Mouse (Mus musculus): ENCODE data around the gene Teddm2. TPM values are rescaled to one million over a fixed set of nuclear protein-coding genes. Genes with fewer than 3 reads are reported as not detected.
A peak's percentile ranks its signal among the peaks of the same experiment; 100 is the strongest.
"Not testable (repeated sequence)": the region's sequence is repeated elsewhere in the genome, so short reads cannot be mapped to it uniquely, and the experiment has no call there.

Gene Teddm2
- total and polyA plus RNA-seq, 2 experiments from 2014 or later, result 2.5 to 2.9 TPM

DNA sequence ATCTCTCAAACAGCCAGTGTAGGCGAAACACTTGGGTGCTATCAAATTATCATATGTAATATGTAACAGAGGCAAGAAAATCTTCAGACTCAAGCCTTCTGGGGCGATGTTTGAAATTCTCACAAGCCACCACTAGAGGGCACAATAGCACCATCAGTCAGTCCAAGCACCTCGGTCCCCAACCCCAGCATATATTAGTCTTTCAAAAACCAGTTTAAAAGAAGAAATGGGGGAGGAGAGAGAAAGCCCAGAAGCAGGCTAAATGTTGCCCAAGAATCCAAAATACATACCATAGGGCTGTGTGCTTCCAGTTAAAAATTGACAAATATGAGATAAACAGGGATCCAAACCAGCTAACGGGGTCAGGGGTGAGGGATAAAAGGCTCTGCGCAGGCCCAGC, 5.0 kb downstream of the Teddm2 start:
- peak; percentile 89 for TF ChIP-seq CTCF (IDR thresholded peaks at IDR 0.05; ENCODE audit: low read depth)
- Histone ChIP-seq H3K27me3 (ENCODE audit: insufficient read depth, low read length) (no peaks in the 10 kb centered on the region; the same call in 1 of the 2 replicates), H3K4me2 (ENCODE audit: low read depth) (no peak overlapping the region), H3K9me3 (ENCODE audit: low read length) (no peaks in the 10 kb centered on the region), H3K4me1 (ENCODE audit: insufficient read depth) (no peaks in the 10 kb centered on the region), H3K36me3 (ENCODE audit: insufficient read depth) (no peaks in the 10 kb centered on the region), H3K9ac (no peak overlapping the region), H3K4me3 (ENCODE audit: low read depth, low read length) (no peak overlapping the region), H3K27ac (ENCODE audit: low read depth, low read length) (0 out of 2 replicates have a peak overlapping the region, but pooled peaks have one; percentile 30)
- DNase-seq (peak; percentile 93), ATAC-seq (peak; percentile 17; the same call in 1 of the 2 replicates)
- 32% methylated on average over 5 of the region's 5 CpGs for WGBS

DNA sequence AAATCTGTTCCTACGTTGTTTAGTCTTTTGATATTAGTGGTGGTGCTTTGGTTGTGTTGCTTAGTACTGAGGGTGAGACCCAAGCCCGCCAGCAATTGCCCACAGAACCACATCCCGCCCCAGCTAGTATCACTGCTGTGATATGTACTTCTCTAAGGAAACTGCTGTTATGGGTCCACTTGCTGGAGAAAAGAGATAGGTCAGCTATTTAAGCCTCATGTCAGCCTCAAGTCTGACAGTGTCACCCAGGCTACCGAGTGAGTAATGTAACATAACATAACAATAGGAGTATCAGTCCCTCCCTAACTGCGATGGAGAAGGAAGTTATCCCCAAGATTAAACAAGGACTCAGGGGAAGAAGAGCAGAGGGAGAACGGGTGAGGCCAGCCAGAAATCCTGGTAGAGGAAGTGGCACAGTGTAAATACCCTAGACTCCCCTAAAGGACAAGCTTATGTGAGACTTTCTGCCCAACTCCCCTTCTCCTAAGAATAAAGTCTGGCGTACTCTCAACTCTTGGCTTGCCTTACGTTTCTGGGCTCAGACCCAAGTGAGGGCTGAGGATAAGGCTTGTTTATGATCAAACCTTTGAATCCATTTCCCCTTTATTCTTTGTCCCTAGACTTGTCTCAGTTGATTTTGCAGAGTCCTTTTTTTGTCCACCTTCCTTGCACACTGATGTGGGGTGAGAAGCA, 5.7 kb downstream of the Teddm2 start:
- no peaks in the 10 kb centered on the region for H3K4me1 ChIP-seq (ENCODE audit: insufficient read depth)
- no peaks in the 10 kb centered on the region; the same call in 1 of the 2 replicates for H3K27me3 ChIP-seq (ENCODE audit: insufficient read depth, low read length)
- ATAC-seq (no peak), DNase-seq (peak; percentile 54)
- H3K27ac ChIP-seq (ENCODE audit: low read depth, low read length), result 0 out of 2 replicates have a peak overlapping the region, but pooled peaks have one; percentile 30
- H3K36me3 ChIP-seq (ENCODE audit: insufficient read depth), result no peaks in the 10 kb centered on the region
- H3K4me3 ChIP-seq (ENCODE audit: low read depth, low read length), result no peak overlapping the region
- WGBS, result 44% methylated on average over 8 of the region's 8 CpGs
- no peak for TF ChIP-seq CTCF (IDR thresholded peaks at IDR 0.05; ENCODE audit: low read depth)
- no peak overlapping the region for H3K9ac ChIP-seq
- H3K9me3 ChIP-seq (ENCODE audit: low read length), result no peaks in the 10 kb centered on the region
- H3K4me2 ChIP-seq (ENCODE audit: low read depth), result no peak overlapping the region

DNA sequence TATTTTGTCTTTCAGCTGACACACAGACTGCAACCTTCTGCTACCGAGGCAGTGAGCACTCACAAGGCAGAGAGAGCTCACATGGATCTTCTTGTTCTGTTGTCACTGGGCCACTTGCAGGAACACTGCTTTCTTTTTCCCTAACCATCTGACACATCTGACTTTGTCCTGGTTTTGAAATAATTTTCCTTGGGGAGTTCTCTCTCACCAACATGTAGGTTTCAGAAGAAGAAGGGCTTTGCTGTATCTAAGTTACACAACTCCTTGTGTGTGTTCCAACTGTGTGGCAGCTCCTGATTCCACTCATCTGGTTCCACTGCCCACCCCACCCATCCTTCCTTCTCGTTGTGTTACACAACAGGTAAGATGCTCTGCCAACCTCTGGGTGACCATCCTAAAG, 6.3 kb downstream of the Teddm2 start:
- no peaks in the 10 kb centered on the region for H3K9me3 ChIP-seq (ENCODE audit: low read length)
- TF ChIP-seq CTCF (IDR thresholded peaks at IDR 0.05; ENCODE audit: low read depth), result no peak
- H3K36me3 ChIP-seq (ENCODE audit: insufficient read depth), result no peaks in the 10 kb centered on the region
- no peak for ATAC-seq
- 63% methylated on average over 2 of the region's 2 CpGs for WGBS
- no peak overlapping the region for H3K4me2 ChIP-seq (ENCODE audit: low read depth)
- H3K4me1 ChIP-seq (ENCODE audit: insufficient read depth), result no peaks in the 10 kb centered on the region
- DNase-seq, result no peak
- no peaks in the 10 kb centered on the region; the same call in 1 of the 2 replicates for H3K27me3 ChIP-seq (ENCODE audit: insufficient read depth, low read length)
- H3K9ac ChIP-seq, result no peak overlapping the region
- no peak overlapping the region for H3K4me3 ChIP-seq (ENCODE audit: low read depth, low read length)
- no peak overlapping the region for H3K27ac ChIP-seq (ENCODE audit: low read depth, low read length)

DNA sequence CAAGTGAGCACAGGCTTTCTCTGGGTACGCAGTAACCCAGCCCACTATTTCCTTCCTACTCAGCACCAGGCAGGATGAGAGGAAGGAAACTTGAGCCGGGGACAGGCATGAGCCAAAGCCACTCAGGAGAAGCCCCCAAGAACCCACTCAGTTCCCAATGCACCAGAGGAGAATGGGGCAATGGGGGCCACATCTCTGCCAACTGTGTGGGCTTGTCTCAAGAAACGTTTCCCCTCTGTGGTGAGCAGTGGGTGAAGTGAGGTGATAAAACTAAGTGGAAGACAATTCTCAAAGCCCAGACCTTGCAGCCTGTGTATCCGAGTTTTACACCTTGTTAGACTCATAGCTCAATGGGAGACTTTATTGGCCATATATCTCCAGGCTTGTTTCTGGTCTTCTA, 8.6 kb downstream of the Teddm2 start, which contains the start of gene Teddm1a:
Teddm1a (plus strand) TSS at position 301 of the 400 bp plus-strand sequence.
- H3K9ac ChIP-seq, result no peak within 1 kb of the TSS
- no peaks in the 10 kb centered on the region; the same call in 1 of the 2 replicates for H3K27me3 ChIP-seq (ENCODE audit: insufficient read depth, low read length)
- H3K27ac ChIP-seq (ENCODE audit: low read depth, low read length), result no peak within 1 kb of the TSS
- WGBS, result 76% methylated on average over 4 of the region's 4 CpGs
- no peak for DNase-seq
- H3K36me3 ChIP-seq (ENCODE audit: insufficient read depth), result no peaks in the 10 kb centered on the region
- no peak within 1 kb of the TSS for H3K4me3 ChIP-seq (ENCODE audit: low read depth, low read length)
- no peaks in the 10 kb centered on the region for H3K4me1 ChIP-seq (ENCODE audit: insufficient read depth)
- no peak for TF ChIP-seq CTCF (IDR thresholded peaks at IDR 0.05; ENCODE audit: low read depth)
- H3K9me3 ChIP-seq (ENCODE audit: low read length), result no peaks in the 10 kb centered on the region
- H3K4me2 ChIP-seq (ENCODE audit: low read depth), result no peak within 1 kb of the TSS
- ATAC-seq, result no peak

DNA sequence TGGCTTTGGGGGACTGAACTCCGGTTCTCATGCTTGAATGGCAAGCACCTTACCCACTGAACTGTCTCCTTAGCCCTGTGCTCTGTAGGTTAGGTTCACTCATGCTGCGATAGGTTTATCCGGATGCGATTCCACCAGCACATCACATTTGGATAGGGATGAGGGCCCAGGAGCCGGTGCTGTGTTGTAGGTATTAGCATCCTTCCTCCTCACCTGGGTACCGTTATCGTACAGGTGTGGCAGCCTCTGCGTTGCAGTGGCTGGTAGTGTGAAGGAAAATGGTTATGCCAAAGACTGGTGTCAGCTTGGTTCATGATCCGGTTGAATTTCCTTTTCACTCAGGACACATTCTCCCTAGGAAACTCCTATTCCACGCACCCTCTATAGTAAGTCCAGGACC, 9.9 kb downstream of the Teddm2 start:
- no peak for DNase-seq
- Histone ChIP-seq H3K9me3 (ENCODE audit: low read length) (no peaks in the 10 kb centered on the region), H3K4me1 (ENCODE audit: insufficient read depth) (no peaks in the 10 kb centered on the region), H3K4me2 (ENCODE audit: low read depth) (no peak overlapping the region), H3K27me3 (ENCODE audit: insufficient read depth, low read length) (no peaks in the 10 kb centered on the region; the same call in 1 of the 2 replicates), H3K27ac (ENCODE audit: low read depth, low read length) (no peak overlapping the region), H3K4me3 (ENCODE audit: low read depth, low read length) (no peak overlapping the region), H3K36me3 (ENCODE audit: insufficient read depth) (no peaks in the 10 kb centered on the region), H3K9ac (no peak overlapping the region)
- no peak for ATAC-seq
- 93% methylated on average over 10 of the region's 10 CpGs for WGBS
- no peak for TF ChIP-seq CTCF (IDR thresholded peaks at IDR 0.05; ENCODE audit: low read depth)

DNA sequence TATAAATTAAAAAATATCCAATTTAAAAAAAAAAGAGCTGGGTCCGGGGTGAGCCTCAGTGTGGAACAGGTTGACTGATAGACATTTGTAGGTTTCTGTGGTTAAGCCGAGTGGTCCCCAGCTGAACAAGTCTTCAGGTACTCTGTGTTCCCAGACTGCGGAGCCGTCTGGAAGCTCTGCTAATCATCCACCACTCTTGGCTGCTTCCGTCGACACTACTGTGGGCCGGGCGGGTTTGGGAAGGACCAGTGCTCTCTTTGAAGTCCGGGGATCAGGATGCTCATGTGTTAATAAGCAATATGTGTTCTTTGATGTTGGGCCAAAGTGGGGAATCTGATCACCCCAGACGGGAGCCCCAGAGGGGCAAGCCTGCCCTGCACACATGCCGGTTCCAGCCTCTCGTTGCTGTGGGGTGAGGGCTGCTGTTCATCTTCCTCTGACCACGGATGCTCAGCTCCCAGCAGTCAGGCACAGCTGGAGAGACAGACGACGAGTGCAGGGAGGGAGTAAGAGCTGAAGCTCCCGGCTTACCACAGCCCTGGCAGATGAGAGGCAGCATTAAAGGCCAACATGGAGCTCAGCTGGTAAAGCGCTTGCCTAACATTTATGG, 13.9 kb downstream of the Teddm2 start:
- no peak overlapping the region for H3K9ac ChIP-seq

DNA sequence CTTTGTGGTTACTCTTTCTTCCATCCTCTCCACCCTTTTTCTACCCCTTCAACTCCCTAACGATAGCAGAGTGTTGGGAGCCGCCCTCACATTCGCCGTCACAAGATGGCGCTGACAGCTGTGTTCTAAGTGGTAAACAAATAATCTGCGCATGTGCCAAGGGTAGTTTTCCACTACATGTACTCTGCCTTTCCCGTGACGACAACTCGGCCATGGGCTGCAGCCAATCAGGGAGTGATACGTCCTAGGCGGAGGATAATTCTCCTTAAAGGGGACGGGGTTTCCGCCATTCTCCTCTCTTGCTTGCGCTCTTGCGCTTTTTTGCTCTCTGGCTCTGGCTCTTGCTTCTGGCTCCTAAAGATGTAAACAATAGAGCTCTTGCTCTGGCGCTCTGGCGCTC, 19.6 kb downstream of the Teddm2 start:
- not testable (repeated sequence) for H3K4me3 ChIP-seq (ENCODE audit: low read depth, low read length); H3K27ac ChIP-seq (ENCODE audit: low read depth, low read length); H3K27me3 ChIP-seq (ENCODE audit: insufficient read depth, low read length); DNase-seq; H3K4me1 ChIP-seq (ENCODE audit: insufficient read depth); ATAC-seq; H3K9me3 ChIP-seq (ENCODE audit: low read length); H3K36me3 ChIP-seq (ENCODE audit: insufficient read depth); H3K4me2 ChIP-seq (ENCODE audit: low read depth); H3K9ac ChIP-seq
- WGBS, result 96% methylated on average over 17 of the region's 17 CpGs

More for the DNA sequence above, 13.9 kb downstream of the Teddm2 start:
- no peaks in the 10 kb centered on the region for H3K27me3 ChIP-seq (ENCODE audit: insufficient read depth, low read length)
- no peak overlapping the region for H3K27ac ChIP-seq (ENCODE audit: low read depth, low read length)
- H3K4me2 ChIP-seq (ENCODE audit: low read depth), result no peak overlapping the region
- no peaks in the 10 kb centered on the region for H3K4me1 ChIP-seq (ENCODE audit: insufficient read depth)
- H3K36me3 ChIP-seq (ENCODE audit: insufficient read depth), result no peaks in the 10 kb centered on the region
- no peak for TF ChIP-seq CTCF (IDR thresholded peaks at IDR 0.05; ENCODE audit: low read depth)
- H3K9me3 ChIP-seq (ENCODE audit: low read length), result no peaks in the 10 kb centered on the region
- DNase-seq, result no peak
- ATAC-seq, result peak; percentile 32; the same call in 1 of the 2 replicates
- 40% methylated on average over 17 of the region's 17 CpGs for WGBS
- no peak overlapping the region for H3K4me3 ChIP-seq (ENCODE audit: low read depth, low read length)
